Mouse (Mus musculus): ENCODE data around the gene Arv1. TPM values are rescaled to one million over a fixed set of nuclear protein-coding genes. Genes with fewer than 3 reads are reported as not detected.
A peak's percentile ranks its signal among the peaks of the same experiment; 100 is the strongest.

Gene Arv1
- 27.3 and 30.5 TPM in 2 replicates for polyA plus RNA-seq (2014; fragmentation: Nextera tagmentation; extraction: Ambion mirVana)

GRCm38 (mm10) chr8:124721862-124722515 lies at the start of gene Arv1, which contains the start of gene Ttc13:
Gene Arv1 (plus strand): TSS chr8:124722139.
Gene Ttc13 (minus strand): TSS chr8:124721983.
- WGBS = under 1% methylated on average over 59 of the region's 59 CpGs
- Histone ChIP-seq H3K27me3 (ENCODE audit: control insufficient read depth, insufficient read depth, low read length) (no peaks in the 10 kb centered on the region), H3K4me3 (ENCODE audit: low read depth, low read length) (peak within 1 kb of the TSS; percentile 99), H3K4me2 (ENCODE audit: low read depth, severe bottlenecking) (peak within 1 kb of the TSS; percentile 88), H3K9ac (ENCODE audit: low read length) (peak within 1 kb of the TSS; percentile 85), H3K9me3 (ENCODE audit: control insufficient read depth, low read length) (no peaks in the 10 kb centered on the region), H3K4me1 (ENCODE audit: control insufficient read depth, insufficient read depth, low read length) (peaks cover 10% of the 10 kb centered on the region; the same call in 1 of the 2 replicates), H3K36me3 (ENCODE audit: control insufficient read depth, insufficient read depth, low read length) (no peaks in the 10 kb centered on the region), H3K27ac (replicated peaks; ENCODE audit: low read depth, low read length) (no peak within 1 kb of the TSS)
- peak; percentile 99 for ATAC-seq (ENCODE audit: insufficient number of reproducible peaks, low FRiP score, low TSS enrichment, low read depth)
- peak; percentile 94 for DNase-seq (ENCODE audit: low spot score)

GRCm38 (mm10) chr8:124672345-124672744 lies 49.6 kb upstream of the Arv1 start:
- ATAC-seq (ENCODE audit: insufficient number of reproducible peaks, low FRiP score, low TSS enrichment, low read depth) (no peak), DNase-seq (ENCODE audit: low spot score) (no peak)
- H3K9me3 ChIP-seq (ENCODE audit: control insufficient read depth, low read length) = no peaks in the 10 kb centered on the region
- no peak overlapping the region for H3K4me2 ChIP-seq (ENCODE audit: low read depth, severe bottlenecking)
- no peak overlapping the region for H3K4me3 ChIP-seq (ENCODE audit: low read depth, low read length)
- H3K27ac ChIP-seq (replicated peaks; ENCODE audit: low read depth, low read length) = no peak overlapping the region
- H3K4me1 ChIP-seq (ENCODE audit: control insufficient read depth, insufficient read depth, low read length) = no peaks in the 10 kb centered on the region
- 85% methylated on average over 2 of the region's 2 CpGs for WGBS
- H3K9ac ChIP-seq (ENCODE audit: low read length) = no peak overlapping the region
- H3K27me3 ChIP-seq (ENCODE audit: control insufficient read depth, insufficient read depth, low read length) = no peaks in the 10 kb centered on the region
- H3K36me3 ChIP-seq (ENCODE audit: control insufficient read depth, insufficient read depth, low read length) = no peaks in the 10 kb centered on the region; the same call in 1 of the 2 replicates

DNA sequence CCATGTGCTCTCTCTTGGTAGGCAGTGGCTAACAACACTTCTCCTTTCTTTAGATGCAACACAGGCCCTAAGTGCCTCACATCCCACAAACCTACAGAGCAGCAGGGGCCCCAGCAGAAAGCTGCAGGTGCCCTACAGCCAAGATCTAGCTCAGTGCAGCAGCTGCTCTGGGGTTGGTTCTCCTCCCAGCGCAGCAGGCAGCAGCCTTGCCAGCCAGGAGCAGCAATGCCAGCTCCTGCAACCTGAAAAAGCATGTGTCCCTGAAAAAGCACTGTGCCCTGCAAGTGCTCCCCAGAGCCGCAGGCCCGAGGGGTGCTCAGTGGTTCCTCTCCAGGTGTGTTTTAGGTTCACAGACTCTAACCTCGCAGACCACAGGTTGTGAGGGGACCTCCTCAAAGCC lies 45.3 kb upstream of the Arv1 start:
- no peak overlapping the region for H3K9ac ChIP-seq (ENCODE audit: low read length)
- WGBS = 91% methylated on average over 4 of the region's 4 CpGs

GRCm38 (mm10) chr8:124677078-124677477 lies 44.9 kb upstream of the Arv1 start:
- H3K4me1 ChIP-seq (ENCODE audit: control insufficient read depth, insufficient read depth, low read length) = no peaks in the 10 kb centered on the region
- no peak overlapping the region for H3K4me2 ChIP-seq (ENCODE audit: low read depth, severe bottlenecking)
- 87% methylated on average over 7 of the region's 7 CpGs for WGBS
- peaks cover 2% of the 10 kb centered on the region for H3K36me3 ChIP-seq (ENCODE audit: control insufficient read depth, insufficient read depth, low read length)
- DNase-seq (ENCODE audit: low spot score) (no peak), ATAC-seq (ENCODE audit: insufficient number of reproducible peaks, low FRiP score, low TSS enrichment, low read depth) (no peak)
- H3K27me3 ChIP-seq (ENCODE audit: control insufficient read depth, insufficient read depth, low read length) = no peaks in the 10 kb centered on the region
- no peak overlapping the region for H3K9ac ChIP-seq (ENCODE audit: low read length)
- no peak overlapping the region for H3K4me3 ChIP-seq (ENCODE audit: low read depth, low read length)
- no peaks in the 10 kb centered on the region for H3K9me3 ChIP-seq (ENCODE audit: control insufficient read depth, low read length)
- no peak overlapping the region for H3K27ac ChIP-seq (replicated peaks; ENCODE audit: low read depth, low read length)

More for the DNA sequence above, 45.3 kb upstream of the Arv1 start:
- no peaks in the 10 kb centered on the region for H3K9me3 ChIP-seq (ENCODE audit: control insufficient read depth, low read length)
- H3K27me3 ChIP-seq (ENCODE audit: control insufficient read depth, insufficient read depth, low read length) = no peaks in the 10 kb centered on the region
- no peak overlapping the region for H3K4me3 ChIP-seq (ENCODE audit: low read depth, low read length)
- H3K4me1 ChIP-seq (ENCODE audit: control insufficient read depth, insufficient read depth, low read length) = no peaks in the 10 kb centered on the region
- H3K36me3 ChIP-seq (ENCODE audit: control insufficient read depth, insufficient read depth, low read length) = peaks cover 2% of the 10 kb centered on the region
- H3K4me2 ChIP-seq (ENCODE audit: low read depth, severe bottlenecking) = no peak overlapping the region
- H3K27ac ChIP-seq (replicated peaks; ENCODE audit: low read depth, low read length) = no peak overlapping the region
- DNase-seq (ENCODE audit: low spot score) = no peak
- no peak for ATAC-seq (ENCODE audit: insufficient number of reproducible peaks, low FRiP score, low TSS enrichment, low read depth)

DNA sequence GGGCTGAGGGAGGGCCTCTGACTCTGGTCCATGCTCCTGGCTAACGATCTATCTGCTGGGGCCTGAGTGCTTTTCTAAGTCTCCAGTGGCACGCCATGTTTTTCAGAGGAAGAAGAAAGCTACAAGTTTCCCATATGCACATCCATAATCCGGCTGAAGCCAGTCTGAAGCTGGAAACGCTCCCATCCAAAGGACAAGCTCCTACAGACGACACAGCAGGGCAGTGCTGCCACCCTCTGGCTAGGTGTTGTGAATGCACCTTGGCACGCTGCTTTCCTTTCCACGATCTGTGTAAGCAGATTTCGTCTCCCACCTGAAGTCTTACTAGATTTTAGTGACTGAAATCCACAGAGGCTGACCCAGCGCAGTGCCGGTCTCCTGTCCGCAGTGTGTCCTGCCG lies 44.5 kb upstream of the Arv1 start:
- Histone ChIP-seq H3K4me3 (ENCODE audit: low read depth, low read length) (no peak overlapping the region), H3K4me1 (ENCODE audit: control insufficient read depth, insufficient read depth, low read length) (no peaks in the 10 kb centered on the region), H3K36me3 (ENCODE audit: control insufficient read depth, insufficient read depth, low read length) (peaks cover 2% of the 10 kb centered on the region), H3K9me3 (ENCODE audit: control insufficient read depth, low read length) (no peaks in the 10 kb centered on the region), H3K4me2 (ENCODE audit: low read depth, severe bottlenecking) (no peak overlapping the region), H3K9ac (ENCODE audit: low read length) (no peak overlapping the region), H3K27me3 (ENCODE audit: control insufficient read depth, insufficient read depth, low read length) (no peaks in the 10 kb centered on the region), H3K27ac (replicated peaks; ENCODE audit: low read depth, low read length) (no peak overlapping the region)
- ATAC-seq (ENCODE audit: insufficient number of reproducible peaks, low FRiP score, low TSS enrichment, low read depth) = no peak
- WGBS = 60% methylated on average over 12 of the region's 12 CpGs
- peak; percentile 84 for DNase-seq (ENCODE audit: low spot score)

DNA sequence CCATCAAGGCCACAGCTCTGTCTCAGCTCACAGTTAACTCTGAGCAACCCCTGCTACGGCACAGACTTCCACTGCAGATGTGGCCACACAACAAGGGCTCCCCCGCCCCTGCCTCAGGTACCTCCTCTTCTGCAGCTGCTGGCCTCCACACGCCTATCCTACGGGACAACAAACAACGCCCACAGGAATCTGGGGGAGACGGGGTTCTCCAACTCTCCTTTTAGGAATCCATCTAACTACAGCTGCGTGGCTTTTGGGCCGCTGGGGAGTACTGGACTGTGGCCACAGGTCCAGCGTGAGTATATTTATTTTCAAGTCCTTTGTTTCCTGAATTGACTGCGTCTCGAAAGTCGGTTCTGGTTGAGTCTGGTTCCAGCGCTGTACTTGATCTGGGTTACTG lies 43.7 kb upstream of the Arv1 start:
- no peaks in the 10 kb centered on the region for H3K9me3 ChIP-seq (ENCODE audit: control insufficient read depth, low read length)
- no peak overlapping the region for H3K4me2 ChIP-seq (ENCODE audit: low read depth, severe bottlenecking)
- no peaks in the 10 kb centered on the region for H3K27me3 ChIP-seq (ENCODE audit: control insufficient read depth, insufficient read depth, low read length)
- H3K9ac ChIP-seq (ENCODE audit: low read length) = no peak overlapping the region
- ATAC-seq (ENCODE audit: insufficient number of reproducible peaks, low FRiP score, low TSS enrichment, low read depth) (no peak), DNase-seq (ENCODE audit: low spot score) (no peak)
- no peak overlapping the region for H3K27ac ChIP-seq (replicated peaks; ENCODE audit: low read depth, low read length)
- H3K4me1 ChIP-seq (ENCODE audit: control insufficient read depth, insufficient read depth, low read length) = no peaks in the 10 kb centered on the region
- H3K4me3 ChIP-seq (ENCODE audit: low read depth, low read length) = no peak overlapping the region
- WGBS = 92% methylated on average over 13 of the region's 13 CpGs
- H3K36me3 ChIP-seq (ENCODE audit: control insufficient read depth, insufficient read depth, low read length) = peaks cover 5% of the 10 kb centered on the region

DNA sequence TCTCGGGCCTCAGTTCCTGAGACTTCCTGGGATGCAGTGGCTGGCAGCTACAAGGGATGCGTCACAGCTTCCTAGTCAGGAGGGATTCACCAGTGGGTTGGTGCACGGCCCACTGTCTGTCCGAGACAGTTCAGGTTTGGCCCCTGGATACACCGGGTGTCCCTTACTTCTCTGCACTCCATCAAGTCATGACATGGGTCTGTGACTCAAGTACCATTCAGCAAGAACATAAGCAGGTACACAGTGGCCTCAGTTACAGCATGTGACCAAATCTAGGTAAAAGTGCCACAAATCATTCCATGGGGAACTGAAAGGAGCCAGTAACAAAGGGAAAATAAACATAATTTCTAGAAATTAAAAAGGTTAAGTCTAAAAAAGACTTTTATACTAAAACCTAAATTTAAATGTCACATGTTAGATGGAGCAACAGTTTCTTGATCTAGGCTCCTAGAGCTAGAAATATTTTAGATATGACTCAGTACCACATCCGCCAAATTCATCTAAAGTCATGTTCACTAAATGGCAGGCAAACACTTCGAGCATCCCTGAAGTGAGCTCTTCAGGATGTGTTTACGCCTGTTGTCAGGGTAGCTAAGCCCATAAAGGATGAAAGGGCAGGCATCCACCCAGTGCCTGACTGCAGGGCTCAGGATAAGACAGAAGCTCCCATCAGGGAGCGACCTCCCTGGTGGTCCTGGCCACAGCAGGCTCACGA lies 40.7 kb upstream of the Arv1 start:
- Histone ChIP-seq H3K4me1 (ENCODE audit: control insufficient read depth, insufficient read depth, low read length) (no peaks in the 10 kb centered on the region), H3K4me3 (ENCODE audit: low read depth, low read length) (no peak overlapping the region), H3K9ac (ENCODE audit: low read length) (no peak overlapping the region), H3K27me3 (ENCODE audit: control insufficient read depth, insufficient read depth, low read length) (no peaks in the 10 kb centered on the region), H3K36me3 (ENCODE audit: control insufficient read depth, insufficient read depth, low read length) (peaks cover 9% of the 10 kb centered on the region), H3K4me2 (ENCODE audit: low read depth, severe bottlenecking) (no peak overlapping the region), H3K9me3 (ENCODE audit: control insufficient read depth, low read length) (no peaks in the 10 kb centered on the region), H3K27ac (replicated peaks; ENCODE audit: low read depth, low read length) (no peak overlapping the region)
- ATAC-seq (ENCODE audit: insufficient number of reproducible peaks, low FRiP score, low TSS enrichment, low read depth) (no peak), DNase-seq (ENCODE audit: low spot score) (no peak)
- WGBS = 83% methylated on average over 10 of the region's 10 CpGs

DNA sequence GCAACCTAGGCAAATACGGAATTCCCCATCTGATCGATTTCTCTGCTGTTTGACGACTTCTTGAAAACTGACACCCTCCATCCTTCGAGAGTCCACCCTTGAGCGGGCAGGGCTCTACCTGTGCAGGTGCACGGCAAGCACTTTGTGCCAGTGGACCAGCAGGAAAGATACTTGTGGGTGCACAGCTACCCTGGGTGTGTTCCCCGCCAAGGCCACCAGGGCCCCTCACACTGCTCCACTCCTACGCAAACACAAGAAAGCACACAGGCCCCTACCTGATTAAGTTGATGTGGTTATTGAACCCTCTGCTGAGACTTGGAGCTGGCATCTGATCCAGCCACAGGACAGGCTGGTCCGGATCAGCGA lies 40.2 kb upstream of the Arv1 start:
- peaks cover 9% of the 10 kb centered on the region for H3K36me3 ChIP-seq (ENCODE audit: control insufficient read depth, insufficient read depth, low read length)
- 89% methylated on average over 10 of the region's 10 CpGs for WGBS
- no peak for DNase-seq (ENCODE audit: low spot score)

More for the DNA sequence above, 40.2 kb upstream of the Arv1 start:
- H3K9me3 ChIP-seq (ENCODE audit: control insufficient read depth, low read length) = no peaks in the 10 kb centered on the region
- no peaks in the 10 kb centered on the region for H3K4me1 ChIP-seq (ENCODE audit: control insufficient read depth, insufficient read depth, low read length)
- no peak overlapping the region for H3K4me3 ChIP-seq (ENCODE audit: low read depth, low read length)
- no peak overlapping the region for H3K27ac ChIP-seq (replicated peaks; ENCODE audit: low read depth, low read length)
- ATAC-seq (ENCODE audit: insufficient number of reproducible peaks, low FRiP score, low TSS enrichment, low read depth) = no peak
- no peak overlapping the region for H3K4me2 ChIP-seq (ENCODE audit: low read depth, severe bottlenecking)
- no peak overlapping the region for H3K9ac ChIP-seq (ENCODE audit: low read length)
- no peaks in the 10 kb centered on the region for H3K27me3 ChIP-seq (ENCODE audit: control insufficient read depth, insufficient read depth, low read length)

Measured in limb, embryonic 11.5 days (tissue).